Mouse (Mus musculus) thymus, postnatal 0 days (tissue): Measurements from ENCODE around the gene Rapgef4. TPM values are rescaled to one million over a fixed set of nuclear protein-coding genes. Genes with fewer than 3 reads are reported as not detected.
A peak's percentile ranks its signal among the peaks of the same experiment; 100 is the strongest.

Experiments used
- DNase-seq: peaks from one replicate; pipeline ENCODE4 v3.0.0-alpha.2; 2015; ENCODE audit warnings: low spot score
- polyA plus RNA-seq: library from polyadenylated mRNA; unstranded; fragments of >200 nt; fragmentation: Nextera tagmentation; extraction: Ambion mirVana; gene quantifications from 2 replicates; pipeline ENCODE4 v1.2.1, GENCODE M21; 2015

Gene Rapgef4
- polyA plus RNA-seq, 1 experiment from 2014 or later: 4.2 TPM

DNA sequence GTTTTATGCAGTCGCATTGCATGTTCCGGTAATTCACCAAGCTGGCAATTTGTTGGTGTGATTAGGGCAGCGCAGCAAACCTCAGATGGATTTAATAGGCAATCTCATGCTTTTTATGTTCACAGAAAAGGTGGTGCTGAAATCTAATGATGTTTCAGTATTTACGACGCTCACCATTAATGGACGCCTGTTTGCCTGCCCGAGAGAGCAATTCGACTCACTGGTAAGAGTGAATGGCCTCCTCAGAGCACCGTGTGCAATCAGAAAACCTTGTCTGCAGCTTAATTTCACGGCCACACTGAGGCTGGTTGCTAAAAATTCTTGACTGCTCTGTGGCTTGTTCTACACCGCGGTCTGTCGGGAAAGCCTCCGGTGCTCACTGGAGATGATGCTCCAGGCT lies 247.8 kb downstream of the Rapgef4 start:
- no peak for DNase-seq

DNA sequence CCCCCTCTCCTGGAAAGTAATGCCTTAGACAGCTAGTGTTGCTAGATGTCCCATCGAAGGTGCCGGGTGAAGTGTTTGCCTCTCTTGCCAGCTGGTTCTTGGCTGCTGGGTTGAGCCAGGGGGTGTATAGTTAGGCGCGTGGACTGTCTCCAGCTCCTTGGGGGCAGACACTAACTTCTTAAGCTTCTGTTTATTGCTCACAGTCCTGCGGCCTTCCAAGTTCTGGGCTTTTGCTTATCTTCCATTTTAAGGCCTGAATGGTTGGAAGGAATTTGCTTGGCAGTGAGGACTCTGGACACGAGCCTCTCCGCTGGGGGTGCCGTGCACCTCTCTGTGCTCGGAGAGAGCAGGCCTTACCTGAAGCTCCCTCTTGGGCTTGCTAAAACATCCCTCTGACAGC lies 249.5 kb downstream of the Rapgef4 start:
- no peak for DNase-seq

DNA sequence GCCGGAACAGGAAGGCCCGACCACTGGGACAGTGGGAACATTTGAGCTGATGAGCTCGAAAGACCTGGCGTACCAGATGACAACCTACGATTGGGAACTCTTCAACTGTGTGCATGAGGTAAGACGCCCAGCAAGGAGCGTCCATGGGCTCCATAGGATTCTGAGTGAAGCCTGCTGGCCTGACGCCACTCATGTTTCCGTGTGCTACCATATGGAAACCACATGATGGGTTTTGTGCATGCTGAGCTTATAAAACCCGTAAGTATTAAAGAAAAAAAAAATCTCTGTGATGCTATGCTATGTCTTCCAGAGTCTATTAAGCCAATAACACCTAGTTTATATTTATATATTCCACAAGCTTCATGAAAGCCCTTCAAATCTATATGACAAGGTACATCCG lies 253.0 kb downstream of the Rapgef4 start:
- no peak for DNase-seq

DNA sequence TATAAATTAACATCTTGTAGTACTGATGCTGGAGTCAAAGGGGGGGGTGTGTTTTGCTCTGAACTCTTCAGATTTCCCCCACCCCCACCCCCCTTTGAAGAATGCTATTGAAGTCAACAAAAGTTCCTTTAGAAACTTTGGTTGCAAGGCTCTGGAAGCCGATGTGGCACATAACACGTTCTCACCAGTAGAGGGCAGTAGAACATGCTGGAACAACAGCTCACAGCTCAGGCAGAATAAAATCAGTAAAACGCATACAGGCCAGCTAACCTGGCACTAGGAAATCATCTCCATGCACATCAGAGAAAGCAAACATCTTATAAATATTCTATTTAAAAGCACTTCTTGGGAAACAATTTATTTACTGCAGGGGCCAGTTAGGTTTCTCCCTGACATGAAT lies 253.9 kb downstream of the Rapgef4 start:
- peak; percentile 80 for DNase-seq

DNA sequence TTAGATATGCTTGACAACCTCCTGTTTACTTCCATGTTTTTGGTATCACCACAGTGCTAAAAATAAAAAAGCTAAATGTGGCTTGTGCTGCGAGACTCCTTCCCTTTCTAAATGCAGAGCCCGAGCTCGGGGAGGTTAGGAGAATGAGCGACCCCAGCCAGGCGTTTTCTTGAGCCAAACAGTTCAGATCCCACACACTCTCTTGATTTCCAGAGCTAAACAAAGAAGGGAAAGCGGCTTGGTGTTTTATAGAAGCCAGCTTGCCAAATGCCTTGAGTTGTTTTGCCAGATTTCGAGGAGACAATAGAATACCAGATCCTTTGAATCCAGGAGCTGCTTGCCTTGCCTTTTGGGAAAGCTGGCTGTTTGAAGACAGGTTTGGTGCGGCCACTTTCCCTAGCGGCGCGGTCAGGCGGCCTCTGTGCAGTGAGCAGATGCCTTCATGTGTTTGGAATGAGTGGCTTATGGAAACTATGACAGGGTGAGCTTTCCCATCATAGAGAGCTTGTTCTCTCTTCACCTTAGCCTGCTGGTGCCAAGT lies 254.4 kb downstream of the Rapgef4 start:
- no peak for DNase-seq

DNA sequence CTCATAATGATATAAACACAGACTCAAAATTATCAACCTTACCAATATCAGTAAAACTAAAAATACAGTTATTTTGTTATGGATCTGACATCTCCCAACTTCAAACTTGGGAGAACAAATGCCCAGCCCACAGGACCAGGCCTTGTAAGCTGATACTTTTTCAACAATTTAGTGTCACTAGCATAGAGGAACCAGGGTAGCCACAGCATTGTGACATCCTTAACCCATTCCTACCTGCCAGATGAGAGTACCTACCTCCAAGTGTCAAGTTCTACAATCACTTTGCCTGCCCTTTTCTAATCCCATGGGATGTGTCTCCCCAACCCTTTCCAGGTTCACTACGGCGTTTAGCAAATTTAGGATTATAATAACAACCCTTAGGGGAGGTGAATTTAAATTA lies 257.4 kb downstream of the Rapgef4 start:
- no peak for DNase-seq

DNA sequence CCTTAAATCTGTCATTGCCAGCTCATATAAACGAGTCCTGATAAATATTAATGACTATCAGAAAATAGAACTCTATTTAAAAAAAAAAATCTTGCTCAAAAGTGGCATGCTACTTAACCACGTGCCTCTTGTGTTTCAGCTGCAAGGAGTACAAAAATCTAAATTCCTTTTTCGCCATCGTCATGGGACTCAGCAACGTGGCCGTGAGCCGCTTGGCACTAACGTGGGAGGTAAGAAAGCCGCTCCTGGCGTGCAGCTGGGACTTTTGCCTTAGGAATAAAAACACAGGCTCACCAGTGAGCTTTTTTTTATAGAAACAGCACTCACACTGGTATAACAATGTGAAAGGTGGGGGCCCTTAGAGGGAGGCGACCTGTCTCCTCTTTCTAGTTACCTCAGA lies 257.9 kb downstream of the Rapgef4 start:
- DNase-seq: no peak

DNA sequence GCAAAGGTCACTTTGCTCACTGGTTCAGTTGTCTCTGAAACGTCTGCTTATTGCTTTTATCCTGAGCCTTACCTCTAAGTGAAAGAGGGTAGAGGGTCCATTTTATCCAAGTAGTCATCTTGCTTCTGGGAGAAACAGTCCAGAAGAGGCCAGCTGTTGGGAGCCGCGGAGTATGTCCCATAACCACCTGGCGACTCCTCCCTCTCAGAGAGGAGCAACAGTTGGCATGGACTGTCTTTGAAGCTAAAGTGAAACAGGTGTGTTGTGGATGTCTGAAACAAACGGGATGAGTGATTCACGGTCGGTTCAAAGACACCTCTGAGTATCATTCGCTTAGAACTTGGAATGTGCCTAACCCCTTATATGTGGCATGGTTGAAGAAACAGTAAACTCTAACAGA lies 258.4 kb downstream of the Rapgef4 start:
- DNase-seq: no peak

DNA sequence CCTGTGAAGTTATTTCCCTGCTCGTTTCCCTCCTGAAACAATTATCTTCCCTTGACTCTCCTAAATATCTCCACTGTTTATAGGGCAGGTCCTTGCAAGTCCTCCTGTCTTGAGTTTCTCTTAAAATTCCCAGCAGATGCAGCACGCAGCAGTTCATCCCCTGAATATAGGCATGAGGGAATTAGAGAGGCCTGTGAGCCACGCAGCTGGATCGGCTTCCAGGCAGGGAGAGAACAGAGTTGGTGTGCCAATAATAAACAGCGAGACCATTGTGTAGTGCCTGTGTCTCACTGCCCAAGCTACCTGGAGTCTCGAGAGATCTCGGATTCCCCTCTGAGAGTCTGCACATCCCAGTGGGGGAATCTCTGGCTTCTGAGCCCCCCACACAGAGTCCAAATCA lies 259.0 kb downstream of the Rapgef4 start:
- DNase-seq: no peak

DNA sequence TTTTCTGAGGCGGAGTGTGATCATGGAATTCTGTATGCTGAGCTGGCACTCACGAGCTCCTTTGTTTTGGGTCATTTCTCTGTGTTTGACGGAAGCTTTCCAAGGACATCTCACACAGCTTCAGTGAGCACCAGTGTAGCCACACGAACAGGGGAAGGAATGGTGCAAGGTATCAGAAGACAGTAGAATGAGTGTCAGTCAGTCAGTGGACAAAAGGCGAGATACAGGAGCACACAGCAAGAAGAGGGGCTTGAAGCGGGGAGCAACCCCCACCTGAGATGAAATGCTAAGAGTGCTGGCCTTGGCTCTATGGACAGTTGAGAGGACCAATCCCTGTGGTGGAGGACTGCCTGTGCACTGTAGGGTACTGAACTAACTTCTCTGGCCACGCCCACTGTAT lies 259.7 kb downstream of the Rapgef4 start:
- no peak for DNase-seq

DNA sequence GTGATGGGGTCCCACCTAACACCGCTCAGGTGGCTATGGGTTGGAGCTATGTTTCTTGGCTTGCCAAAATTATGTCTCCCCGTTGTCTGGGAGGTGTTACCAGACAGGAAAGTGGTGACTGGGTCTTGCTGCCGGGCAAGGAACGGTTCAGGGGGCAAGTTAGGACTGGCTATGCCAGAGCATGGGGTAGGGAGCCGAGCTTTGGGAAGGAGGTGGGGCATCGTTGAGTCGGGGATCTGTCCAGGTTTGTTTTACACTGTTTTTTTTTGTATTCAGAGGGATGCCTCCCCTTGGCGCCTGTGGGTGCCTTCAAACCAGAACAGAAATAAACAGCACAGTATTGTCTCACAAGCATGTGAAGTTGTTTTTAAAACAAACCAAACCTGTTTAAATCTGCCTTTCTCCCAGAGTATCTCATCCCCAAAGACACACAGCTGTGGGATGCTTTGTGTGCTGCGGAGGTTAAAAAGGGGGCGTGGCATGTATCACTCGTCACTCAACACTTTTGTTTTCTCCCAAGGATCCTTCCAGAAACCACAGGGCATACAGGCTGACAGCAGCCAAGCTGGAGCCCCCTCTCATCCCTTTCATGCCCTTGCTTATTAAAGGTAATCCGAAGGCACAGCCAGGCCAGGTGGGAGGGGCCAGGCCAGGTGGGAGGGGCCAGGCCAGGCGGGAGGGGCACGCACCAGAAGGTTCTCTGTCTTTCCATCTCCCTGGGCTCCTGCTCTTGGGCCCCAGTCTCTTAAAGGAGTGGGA lies 260.9 kb downstream of the Rapgef4 start:
- DNase-seq: no peak

DNA sequence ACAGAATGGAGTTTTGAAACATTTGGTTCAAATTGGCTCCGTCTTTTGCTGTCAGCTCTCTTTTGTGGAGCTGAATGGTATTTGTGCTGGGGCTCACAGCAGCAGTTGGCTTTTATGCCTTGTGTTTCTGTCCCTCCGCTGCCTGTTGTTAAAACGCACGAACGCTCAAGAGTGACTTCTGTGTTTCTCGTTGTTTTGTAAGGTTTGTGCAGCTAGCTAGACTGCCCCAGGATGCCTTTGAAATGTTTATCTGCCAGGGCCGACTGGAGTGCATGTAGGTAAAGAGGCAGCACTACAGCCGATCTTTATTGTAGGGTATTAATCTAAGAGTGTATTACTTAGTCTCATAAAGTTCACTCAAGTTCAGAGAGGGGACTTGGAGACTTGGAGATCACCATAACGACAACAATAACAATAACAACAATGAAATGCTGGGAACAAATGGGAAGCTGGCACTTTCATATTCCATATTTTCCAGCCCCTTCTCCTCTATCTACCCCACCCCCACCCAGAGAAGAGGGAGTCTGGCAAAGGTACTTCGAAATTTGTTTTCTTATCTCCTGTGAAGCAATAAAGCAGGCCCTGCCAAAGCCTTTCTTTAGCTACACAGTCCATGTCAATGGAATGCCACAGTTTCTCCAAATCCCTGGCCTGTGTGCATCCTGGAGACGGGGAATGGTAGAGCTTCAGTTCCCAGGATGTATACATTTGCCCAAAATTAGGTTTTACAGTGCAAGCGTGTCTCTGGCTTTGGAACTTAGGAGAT lies 262.1 kb downstream of the Rapgef4 start:
- DNase-seq: no peak

DNA sequence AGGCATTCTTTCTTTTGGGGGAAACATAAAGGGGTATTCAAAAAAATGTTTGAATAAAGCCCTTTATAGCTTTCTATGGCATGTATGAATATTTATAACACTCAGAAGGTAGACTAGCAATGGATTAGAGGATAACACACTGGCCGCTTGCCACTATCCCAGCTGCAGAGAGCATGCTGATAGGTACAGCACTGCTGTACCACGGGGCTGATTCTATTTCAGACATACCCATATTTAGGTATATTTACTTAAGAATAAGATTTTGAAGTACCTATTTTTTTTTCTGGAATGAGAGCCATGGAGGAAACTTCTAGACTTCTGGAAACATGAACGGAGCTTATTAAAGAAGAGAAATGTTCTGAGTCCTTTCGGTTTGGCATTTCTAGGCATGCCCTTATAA lies 264.6 kb downstream of the Rapgef4 start:
- no peak for DNase-seq

DNA sequence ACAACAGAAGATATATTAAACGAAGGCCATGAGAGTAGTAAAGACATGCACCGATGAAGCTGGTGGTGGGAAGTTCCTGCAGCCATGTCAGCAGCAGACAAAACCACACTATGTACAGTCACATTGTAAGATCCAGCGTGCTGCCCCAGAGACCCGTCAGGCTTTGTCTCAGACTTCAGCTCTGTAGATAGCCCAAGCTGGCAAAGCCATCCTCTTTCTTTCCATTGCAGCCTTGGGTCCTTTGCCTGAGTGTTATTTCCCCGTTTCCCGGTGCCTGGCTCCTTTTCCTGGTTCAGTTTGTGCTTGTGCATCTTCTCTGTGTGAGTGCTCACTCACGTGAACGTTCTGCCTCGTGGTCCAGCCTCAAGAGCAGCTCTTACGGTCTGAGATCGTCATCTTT lies 265.3 kb downstream of the Rapgef4 start:
- DNase-seq: no peak

DNA sequence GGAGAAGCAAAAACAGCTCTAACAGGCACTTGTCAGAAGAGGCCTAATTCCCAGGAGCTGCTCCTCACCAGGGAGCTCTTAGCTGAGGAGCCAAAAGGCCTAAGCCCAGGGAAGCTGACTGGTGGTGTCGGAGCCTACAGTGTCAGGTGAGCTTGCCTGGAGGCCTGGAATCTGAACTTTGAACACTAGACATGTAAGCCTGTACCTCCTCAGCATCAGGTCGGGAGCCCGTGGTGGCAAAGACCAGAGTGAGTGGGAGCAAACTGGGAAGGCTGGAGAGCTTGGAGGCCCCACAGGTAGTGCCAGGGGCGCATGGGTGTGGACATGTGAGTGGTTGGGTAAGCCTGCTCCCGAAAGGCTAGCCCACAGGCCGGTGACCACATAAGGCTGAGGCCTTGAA lies 266.8 kb downstream of the Rapgef4 start:
- no peak for DNase-seq

DNA sequence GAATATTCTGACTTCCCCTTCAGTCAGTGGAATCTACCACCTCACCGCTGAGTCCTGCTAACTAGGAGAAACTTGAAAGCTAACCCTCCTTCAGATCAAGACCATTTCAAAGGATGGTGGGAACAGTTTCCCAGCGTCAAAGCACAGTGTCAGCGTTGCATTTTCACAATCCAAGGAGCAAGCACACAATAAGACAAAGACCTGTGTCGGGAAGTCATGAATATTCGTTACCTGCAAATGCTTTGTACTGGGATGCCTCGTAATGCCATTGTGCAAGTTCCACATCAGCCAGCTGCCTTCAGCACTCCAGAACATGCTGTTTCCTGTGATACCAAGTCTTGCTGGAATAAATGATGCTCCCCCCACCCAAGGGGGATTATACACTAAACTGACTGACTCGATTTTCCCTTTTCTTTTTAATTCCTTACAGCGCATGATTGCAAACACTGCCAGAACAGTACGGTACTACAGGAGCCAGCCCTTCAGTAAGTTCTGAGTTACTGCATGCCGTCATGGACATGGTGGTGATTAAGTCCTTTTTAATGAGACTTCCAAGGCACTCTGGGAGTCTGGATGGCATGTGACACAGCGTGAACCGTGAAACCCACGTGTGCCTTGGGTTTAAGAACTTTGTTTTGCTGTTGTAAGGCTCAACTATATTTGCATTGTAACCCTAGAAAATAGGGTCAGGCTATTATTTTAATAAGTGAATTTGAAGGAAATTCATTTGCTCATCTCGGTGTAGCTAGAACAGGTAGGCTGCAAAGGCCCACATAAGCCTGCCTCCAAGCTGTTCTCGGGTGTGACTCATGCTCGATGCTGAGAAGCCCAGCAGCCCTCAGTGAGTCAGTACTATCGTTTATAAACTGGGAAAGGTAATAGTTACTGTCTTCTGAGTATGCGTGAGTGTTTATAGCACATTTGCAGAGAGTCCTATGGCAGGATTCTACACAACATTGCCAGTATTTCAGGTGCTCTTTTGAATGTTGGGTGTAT lies 271.8 kb downstream of the Rapgef4 start:
- no peak for DNase-seq

DNA sequence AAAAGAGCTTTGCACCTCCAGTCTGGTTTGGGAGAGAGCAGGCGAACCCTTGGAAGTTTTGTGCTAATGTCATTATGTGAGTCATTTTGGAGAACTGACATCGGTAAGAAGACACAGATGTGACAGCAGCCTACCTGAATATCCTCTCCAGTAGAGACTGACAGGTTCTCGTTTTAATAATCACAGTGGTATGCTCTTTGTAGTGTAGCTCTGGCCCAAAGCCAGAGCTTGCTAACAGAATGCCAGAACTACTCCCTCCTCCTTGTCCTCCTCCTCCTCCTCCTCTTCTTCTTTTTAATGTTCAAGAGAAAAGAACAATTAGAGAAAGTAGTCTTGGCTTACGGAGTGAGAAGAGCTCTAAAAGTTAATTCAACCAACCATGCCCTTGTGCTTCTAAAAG lies 272.8 kb downstream of the Rapgef4 start:
- DNase-seq: no peak

DNA sequence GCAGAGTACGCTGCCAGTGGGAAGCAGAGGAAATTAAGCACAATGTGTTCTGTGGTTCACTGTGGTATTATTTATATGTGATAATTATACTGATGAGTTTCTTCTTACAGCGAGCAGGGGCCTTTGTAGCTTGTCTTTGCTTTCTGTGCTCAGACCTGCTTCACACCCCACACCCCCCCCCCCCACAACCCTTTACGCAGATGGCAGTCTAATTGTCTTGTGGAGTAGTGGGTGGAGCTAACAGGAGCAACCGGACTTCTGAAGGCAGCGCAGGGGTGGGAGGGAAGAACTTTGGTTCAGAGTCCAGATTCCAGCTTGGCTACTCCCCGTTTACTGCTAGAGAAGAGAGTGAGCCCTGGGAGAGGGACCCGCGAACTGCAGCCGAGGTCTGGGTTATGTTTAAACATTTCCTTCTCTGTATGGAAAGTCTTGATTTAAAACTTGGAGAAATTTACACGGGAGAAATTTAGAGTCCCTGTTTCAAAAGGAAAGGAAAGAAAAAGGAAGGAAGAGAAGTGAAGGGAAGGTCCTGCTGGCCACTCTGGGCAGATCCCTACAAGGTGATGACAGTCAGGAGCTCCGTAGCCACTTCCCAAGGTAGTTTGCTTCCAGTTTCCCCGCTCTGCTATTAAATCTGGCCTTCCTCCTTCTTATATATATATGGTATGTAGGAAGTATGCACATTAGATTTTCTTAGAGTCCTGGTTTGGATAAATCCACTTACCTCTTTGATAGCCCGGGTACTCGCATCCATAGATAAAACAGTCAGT lies 274.0 kb downstream of the Rapgef4 start:
- DNase-seq: no peak

DNA sequence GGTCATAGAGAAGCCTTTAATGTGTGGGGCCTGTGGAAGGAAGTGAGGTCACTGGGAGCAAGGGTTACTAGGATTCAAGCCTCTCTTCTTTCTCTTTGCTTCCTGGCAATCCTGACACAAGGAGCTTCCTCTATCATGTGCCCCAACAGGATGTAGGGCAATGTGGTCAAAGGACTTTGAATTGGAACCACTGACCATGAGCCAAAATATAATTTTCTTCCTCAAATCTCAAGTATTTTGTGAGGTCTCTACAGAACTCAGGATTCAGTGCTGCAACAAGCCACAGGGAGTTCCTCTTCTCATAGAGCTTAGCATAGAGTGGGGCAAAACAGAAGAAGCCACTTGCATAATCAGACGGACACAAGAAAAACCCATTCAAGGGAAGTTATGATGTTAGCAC lies 279.7 kb downstream of the Rapgef4 start:
- DNase-seq: no peak

DNA sequence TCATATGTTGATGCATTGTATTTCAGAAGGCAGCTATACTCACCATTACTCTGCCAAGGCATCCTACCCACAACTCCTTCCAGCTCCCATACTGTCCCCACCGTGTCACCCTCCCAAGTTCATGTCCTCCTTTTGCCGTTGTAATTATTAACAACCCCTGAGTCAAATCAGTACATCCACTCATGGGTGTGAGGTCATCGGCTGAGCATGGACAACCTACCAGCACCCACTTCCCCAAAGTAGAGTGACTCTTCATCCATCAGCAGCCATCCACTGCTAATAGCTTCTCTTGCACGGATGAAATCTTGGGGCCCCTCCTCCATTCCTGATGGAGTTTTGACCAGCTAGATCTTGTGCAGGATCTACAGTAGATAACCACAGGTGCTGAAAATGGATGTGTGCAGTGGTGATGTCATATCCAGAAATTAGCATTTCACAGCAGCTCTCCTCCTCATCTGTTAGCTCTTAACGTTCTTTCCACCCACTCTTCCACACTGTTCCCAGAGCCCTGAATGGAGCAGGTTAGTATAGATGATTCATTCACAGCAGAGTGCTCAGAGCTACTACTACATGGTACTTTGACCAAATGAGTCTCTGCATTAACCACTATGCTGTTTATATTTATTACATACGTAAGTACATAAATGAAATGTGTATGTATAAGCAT lies 281.9 kb downstream of the Rapgef4 start:
- no peak for DNase-seq
